Mouse (Mus musculus): ENCODE data around the gene Kcnh1. TPM values are rescaled to one million over a fixed set of nuclear protein-coding genes. Genes with fewer than 3 reads are reported as not detected.

Kcnh1 gene
- polyA plus RNA-seq, 1 experiment from 2014 or later = 0.35 TPM

DNA sequence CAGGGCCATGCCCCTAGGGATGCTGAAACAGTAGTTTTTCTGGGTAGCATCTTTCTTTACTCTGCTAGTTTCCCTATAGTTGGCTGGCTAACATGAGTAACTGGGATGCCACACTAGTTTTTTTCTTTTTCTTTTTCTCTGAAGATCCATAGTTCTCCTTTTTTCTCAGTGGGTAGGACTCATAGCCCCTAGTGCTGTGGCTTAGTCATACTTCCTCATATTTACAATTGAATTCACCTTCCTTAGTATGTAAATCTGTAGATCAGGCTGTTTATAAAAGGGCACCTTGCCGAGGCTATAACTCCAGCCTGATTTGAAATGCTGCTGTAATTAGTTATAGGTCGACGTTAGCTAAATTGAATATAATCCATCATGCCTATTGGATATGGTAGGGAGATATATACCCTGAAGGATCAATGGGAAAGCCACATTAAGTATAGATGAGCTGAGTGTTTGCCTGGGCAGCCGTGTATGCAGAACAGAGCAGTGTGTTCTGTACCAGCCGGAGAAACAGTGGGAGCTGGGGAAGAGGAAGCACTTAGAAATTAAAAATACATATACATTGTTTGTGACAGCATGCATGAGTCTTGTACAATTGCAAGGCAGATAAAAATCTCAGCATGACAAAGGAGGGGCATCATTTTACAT lies 107.0 kb downstream of the Kcnh1 start:
- H3K36me3 ChIP-seq (ENCODE audit: control insufficient read depth, insufficient read depth, low read length) = no peaks in the 10 kb centered on the region
- peaks cover 6% of the 10 kb centered on the region; the same call in 1 of the 2 replicates for H3K4me1 ChIP-seq (ENCODE audit: control insufficient read depth, insufficient read depth, low read length)
- ATAC-seq (ENCODE audit: insufficient number of reproducible peaks, insufficient read depth, low FRiP score, low read depth) = no peak
- H3K9me3 ChIP-seq (ENCODE audit: control insufficient read depth, low read depth, low read length) = no peaks in the 10 kb centered on the region
- H3K27me3 ChIP-seq (ENCODE audit: control insufficient read depth, insufficient read depth, low read length) = no peaks in the 10 kb centered on the region
- H3K9ac ChIP-seq (replicated peaks; ENCODE audit: low read depth, low read length) = no peak overlapping the region
- no peak overlapping the region for H3K27ac ChIP-seq (ENCODE audit: low read length)
- WGBS = 51% methylated on average over 5 of the region's 5 CpGs
- no peak overlapping the region for H3K4me3 ChIP-seq (ENCODE audit: low read depth, low read length)
- no peak overlapping the region for H3K4me2 ChIP-seq (replicated peaks; ENCODE audit: low read depth, low read length)

- no peaks in the 10 kb centered on the region for H3K9me3 ChIP-seq (ENCODE audit: control insufficient read depth, low read depth, low read length)
- H3K4me1 ChIP-seq (ENCODE audit: control insufficient read depth, insufficient read depth, low read length) = peaks cover 6% of the 10 kb centered on the region; the same call in 1 of the 2 replicates
- H3K4me2 ChIP-seq (replicated peaks; ENCODE audit: low read depth, low read length) = no peak overlapping the region
- 58% methylated on average over 7 of the region's 7 CpGs for WGBS
- H3K36me3 ChIP-seq (ENCODE audit: control insufficient read depth, insufficient read depth, low read length) = no peaks in the 10 kb centered on the region
- H3K9ac ChIP-seq (replicated peaks; ENCODE audit: low read depth, low read length) = no peak overlapping the region
- ATAC-seq (ENCODE audit: insufficient number of reproducible peaks, insufficient read depth, low FRiP score, low read depth) = no peak
- no peaks in the 10 kb centered on the region for H3K27me3 ChIP-seq (ENCODE audit: control insufficient read depth, insufficient read depth, low read length)
- no peak overlapping the region for H3K4me3 ChIP-seq (ENCODE audit: low read depth, low read length)
- H3K27ac ChIP-seq (ENCODE audit: low read length) = no peak overlapping the region
Observed at GRCm38 (mm10) chr1:192300417-192300816, 109.8 kb downstream of the Kcnh1 start.

DNA sequence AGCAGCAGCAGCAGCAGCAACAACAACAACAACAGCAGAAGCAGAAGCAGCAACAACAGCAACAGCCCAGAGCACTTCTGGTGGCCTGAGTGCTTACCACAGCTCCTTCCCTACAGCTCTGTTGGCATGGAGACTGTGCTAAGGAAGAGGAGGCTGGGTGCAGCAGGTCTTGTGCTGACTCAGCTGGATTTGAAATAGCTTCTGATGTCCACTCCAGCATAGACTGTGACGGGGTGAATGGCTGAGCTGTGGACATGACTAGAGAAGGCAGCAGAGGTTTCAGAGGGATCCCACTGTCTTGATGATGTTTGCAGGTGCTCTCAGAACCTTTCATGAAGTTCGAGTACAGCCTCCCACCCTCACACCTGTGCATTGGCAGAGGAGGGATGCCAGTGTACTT lies 113.0 kb downstream of the Kcnh1 start:
- H3K4me1 ChIP-seq (ENCODE audit: control insufficient read depth, insufficient read depth, low read length) = peaks cover 6% of the 10 kb centered on the region; the same call in 1 of the 2 replicates
- no peak overlapping the region for H3K27ac ChIP-seq (ENCODE audit: low read length)
- no peaks in the 10 kb centered on the region for H3K36me3 ChIP-seq (ENCODE audit: control insufficient read depth, insufficient read depth, low read length)
- no peak overlapping the region for H3K9ac ChIP-seq (replicated peaks; ENCODE audit: low read depth, low read length)
- 70% methylated on average over 2 of the region's 2 CpGs for WGBS
- H3K4me2 ChIP-seq (replicated peaks; ENCODE audit: low read depth, low read length) = no peak overlapping the region
- ATAC-seq (ENCODE audit: insufficient number of reproducible peaks, insufficient read depth, low FRiP score, low read depth) = no peak
- no peak overlapping the region for H3K4me3 ChIP-seq (ENCODE audit: low read depth, low read length)
- H3K27me3 ChIP-seq (ENCODE audit: control insufficient read depth, insufficient read depth, low read length) = no peaks in the 10 kb centered on the region
- H3K9me3 ChIP-seq (ENCODE audit: control insufficient read depth, low read depth, low read length) = no peaks in the 10 kb centered on the region

DNA sequence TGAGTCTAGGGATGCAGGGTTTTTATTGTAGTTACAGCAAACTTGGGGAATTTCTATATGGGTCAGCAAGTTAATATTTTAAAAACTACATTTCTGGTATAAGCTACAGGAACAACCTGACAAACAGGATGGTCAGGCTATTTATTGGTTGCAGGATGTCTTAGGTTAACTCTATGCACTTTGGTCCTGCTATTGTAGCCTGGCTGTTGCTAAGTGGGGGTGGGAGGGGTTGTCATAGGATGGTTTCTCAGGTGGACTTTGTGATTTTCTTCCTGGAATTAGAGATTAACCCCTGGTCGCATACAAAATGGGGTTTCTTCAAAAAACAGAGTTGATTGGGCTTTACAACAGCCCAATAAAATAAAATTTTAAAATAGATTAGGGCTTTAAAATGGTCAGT lies 114.6 kb downstream of the Kcnh1 start:
- Histone ChIP-seq H3K9ac (replicated peaks; ENCODE audit: low read depth, low read length) (no peak overlapping the region), H3K4me2 (replicated peaks; ENCODE audit: low read depth, low read length) (no peak overlapping the region), H3K9me3 (ENCODE audit: control insufficient read depth, low read depth, low read length) (no peaks in the 10 kb centered on the region), H3K4me3 (ENCODE audit: low read depth, low read length) (no peak overlapping the region), H3K36me3 (ENCODE audit: control insufficient read depth, insufficient read depth, low read length) (no peaks in the 10 kb centered on the region), H3K4me1 (ENCODE audit: control insufficient read depth, insufficient read depth, low read length) (no peaks in the 10 kb centered on the region), H3K27me3 (ENCODE audit: control insufficient read depth, insufficient read depth, low read length) (no peaks in the 10 kb centered on the region), H3K27ac (ENCODE audit: low read length) (no peak overlapping the region)
- ATAC-seq (ENCODE audit: insufficient number of reproducible peaks, insufficient read depth, low FRiP score, low read depth) = no peak
- 87% methylated on average over 1 of the region's 1 CpGs for WGBS

GRCm38 (mm10) chr1:192307055-192307454 lies 116.5 kb downstream of the Kcnh1 start:
- H3K27me3 ChIP-seq (ENCODE audit: control insufficient read depth, insufficient read depth, low read length) = no peaks in the 10 kb centered on the region
- no peaks in the 10 kb centered on the region for H3K36me3 ChIP-seq (ENCODE audit: control insufficient read depth, insufficient read depth, low read length)
- no peak overlapping the region for H3K4me2 ChIP-seq (replicated peaks; ENCODE audit: low read depth, low read length)
- no peak for ATAC-seq (ENCODE audit: insufficient number of reproducible peaks, insufficient read depth, low FRiP score, low read depth)
- H3K9ac ChIP-seq (replicated peaks; ENCODE audit: low read depth, low read length) = no peak overlapping the region
- no peak overlapping the region for H3K4me3 ChIP-seq (ENCODE audit: low read depth, low read length)
- no peaks in the 10 kb centered on the region for H3K4me1 ChIP-seq (ENCODE audit: control insufficient read depth, insufficient read depth, low read length)
- no peaks in the 10 kb centered on the region for H3K9me3 ChIP-seq (ENCODE audit: control insufficient read depth, low read depth, low read length)
- H3K27ac ChIP-seq (ENCODE audit: low read length) = no peak overlapping the region

DNA sequence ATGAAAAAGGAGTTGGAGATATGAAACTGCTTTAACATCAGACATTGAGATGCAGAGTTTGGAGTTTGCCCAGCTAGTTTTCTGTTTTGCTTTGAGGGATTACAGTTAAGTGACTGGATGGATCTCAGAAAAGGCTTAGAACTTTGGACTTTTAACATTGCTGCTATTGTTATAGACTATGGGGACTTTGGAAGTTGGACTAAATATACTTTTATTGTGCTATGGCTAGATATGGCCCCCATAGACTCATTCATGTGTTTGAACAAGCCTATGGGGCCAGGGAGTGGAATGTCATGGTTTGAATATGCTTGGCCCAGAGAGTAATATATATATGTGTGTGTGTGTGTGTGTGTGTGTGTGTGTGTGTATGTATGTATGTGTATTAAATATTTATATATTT lies 120.7 kb downstream of the Kcnh1 start:
- Histone ChIP-seq H3K9me3 (ENCODE audit: control insufficient read depth, low read depth, low read length) (no peaks in the 10 kb centered on the region), H3K4me2 (replicated peaks; ENCODE audit: low read depth, low read length) (no peak overlapping the region), H3K4me3 (ENCODE audit: low read depth, low read length) (no peak overlapping the region), H3K36me3 (ENCODE audit: control insufficient read depth, insufficient read depth, low read length) (no peaks in the 10 kb centered on the region), H3K27ac (ENCODE audit: low read length) (no peak overlapping the region), H3K27me3 (ENCODE audit: control insufficient read depth, insufficient read depth, low read length) (no peaks in the 10 kb centered on the region), H3K9ac (replicated peaks; ENCODE audit: low read depth, low read length) (no peak overlapping the region), H3K4me1 (ENCODE audit: control insufficient read depth, insufficient read depth, low read length) (no peaks in the 10 kb centered on the region; the same call in 1 of the 2 replicates)
- ATAC-seq (ENCODE audit: insufficient number of reproducible peaks, insufficient read depth, low FRiP score, low read depth) = no peak

DNA sequence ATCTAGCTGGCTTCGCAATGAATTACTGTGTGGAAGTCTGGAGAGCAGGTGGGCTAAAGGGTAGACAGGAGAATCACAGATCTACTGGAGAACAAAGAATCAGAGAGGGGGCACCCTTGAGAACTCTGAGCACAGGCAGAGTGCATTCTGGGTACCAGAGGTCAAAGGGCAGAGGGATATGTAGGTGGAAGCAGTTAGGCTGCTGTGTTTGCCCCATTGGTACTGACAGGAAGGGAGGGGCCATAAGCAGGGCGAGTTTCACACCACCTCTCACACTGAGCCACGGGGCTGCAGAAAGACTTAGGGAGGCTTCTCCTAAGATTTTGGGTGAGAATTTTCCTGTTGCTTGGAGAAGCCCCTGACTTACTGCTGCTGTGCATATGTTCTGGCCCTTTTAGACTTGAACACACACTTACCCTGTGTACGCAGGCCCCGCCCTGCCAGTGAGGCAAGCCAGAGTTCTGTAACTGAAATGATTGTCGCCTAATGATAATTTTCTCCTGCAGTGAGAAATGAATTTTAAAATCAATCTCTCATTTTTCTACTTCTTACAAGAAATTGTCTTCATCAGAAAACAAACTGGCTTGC lies 121.4 kb downstream of the Kcnh1 start:
- H3K4me2 ChIP-seq (replicated peaks; ENCODE audit: low read depth, low read length) = no peak overlapping the region
- WGBS = 59% methylated on average over 6 of the region's 6 CpGs
- no peak overlapping the region for H3K27ac ChIP-seq (ENCODE audit: low read length)
- ATAC-seq (ENCODE audit: insufficient number of reproducible peaks, insufficient read depth, low FRiP score, low read depth) = no peak
- no peaks in the 10 kb centered on the region for H3K9me3 ChIP-seq (ENCODE audit: control insufficient read depth, low read depth, low read length)
- H3K4me3 ChIP-seq (ENCODE audit: low read depth, low read length) = no peak overlapping the region
- no peaks in the 10 kb centered on the region for H3K36me3 ChIP-seq (ENCODE audit: control insufficient read depth, insufficient read depth, low read length)
- no peaks in the 10 kb centered on the region; the same call in 1 of the 2 replicates for H3K4me1 ChIP-seq (ENCODE audit: control insufficient read depth, insufficient read depth, low read length)
- H3K27me3 ChIP-seq (ENCODE audit: control insufficient read depth, insufficient read depth, low read length) = no peaks in the 10 kb centered on the region
- H3K9ac ChIP-seq (replicated peaks; ENCODE audit: low read depth, low read length) = no peak overlapping the region

DNA sequence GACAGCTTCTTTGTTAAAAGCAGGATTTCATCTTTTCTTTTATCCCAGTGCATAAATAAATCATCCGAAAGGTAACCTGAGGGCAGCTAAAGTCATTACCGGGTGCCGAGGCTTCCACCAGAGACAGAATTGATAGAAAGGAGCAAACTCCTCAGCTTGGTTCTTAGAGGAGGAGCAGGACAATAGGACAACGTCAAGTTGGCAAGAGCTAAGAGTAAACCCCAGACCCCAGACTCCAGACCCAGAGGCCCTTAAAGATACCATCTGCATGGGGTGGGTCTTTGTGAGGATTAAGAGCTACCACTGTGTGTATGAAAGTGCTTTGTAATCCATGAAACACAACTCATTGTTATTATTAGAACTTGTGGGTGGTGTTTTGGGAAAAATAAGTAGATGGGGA lies 121.9 kb downstream of the Kcnh1 start:
- Histone ChIP-seq H3K4me1 (ENCODE audit: control insufficient read depth, insufficient read depth, low read length) (no peaks in the 10 kb centered on the region; the same call in 1 of the 2 replicates), H3K9me3 (ENCODE audit: control insufficient read depth, low read depth, low read length) (no peaks in the 10 kb centered on the region), H3K4me2 (replicated peaks; ENCODE audit: low read depth, low read length) (no peak overlapping the region), H3K36me3 (ENCODE audit: control insufficient read depth, insufficient read depth, low read length) (no peaks in the 10 kb centered on the region), H3K4me3 (ENCODE audit: low read depth, low read length) (no peak overlapping the region), H3K27ac (ENCODE audit: low read length) (no peak overlapping the region), H3K27me3 (ENCODE audit: control insufficient read depth, insufficient read depth, low read length) (no peaks in the 10 kb centered on the region), H3K9ac (replicated peaks; ENCODE audit: low read depth, low read length) (no peak overlapping the region)
- ATAC-seq (ENCODE audit: insufficient number of reproducible peaks, insufficient read depth, low FRiP score, low read depth) = no peak
- 33% methylated on average over 4 of the region's 4 CpGs for WGBS

DNA sequence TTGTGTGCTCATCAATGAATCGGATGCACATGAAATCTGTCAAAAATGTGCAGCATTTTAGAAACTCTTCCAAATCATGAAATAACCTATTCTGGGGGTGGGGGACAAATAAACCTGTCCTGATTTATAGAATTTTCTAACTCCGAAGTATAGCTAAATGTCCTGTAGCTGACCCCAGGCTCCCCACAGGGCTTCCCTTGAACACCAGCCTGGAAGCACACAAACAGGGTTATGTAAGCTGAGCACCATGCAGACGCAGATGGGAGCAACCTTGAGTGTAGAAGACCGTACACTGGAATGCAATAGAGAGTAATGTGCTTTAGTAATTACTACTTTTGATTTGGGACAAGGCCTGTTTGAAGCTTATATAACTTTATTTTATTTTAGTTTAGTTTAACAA lies 122.4 kb downstream of the Kcnh1 start:
- no peak overlapping the region for H3K9ac ChIP-seq (replicated peaks; ENCODE audit: low read depth, low read length)
- no peaks in the 10 kb centered on the region for H3K9me3 ChIP-seq (ENCODE audit: control insufficient read depth, low read depth, low read length)
- H3K36me3 ChIP-seq (ENCODE audit: control insufficient read depth, insufficient read depth, low read length) = no peaks in the 10 kb centered on the region
- H3K4me2 ChIP-seq (replicated peaks; ENCODE audit: low read depth, low read length) = no peak overlapping the region
- H3K4me3 ChIP-seq (ENCODE audit: low read depth, low read length) = no peak overlapping the region
- no peaks in the 10 kb centered on the region; the same call in 1 of the 2 replicates for H3K4me1 ChIP-seq (ENCODE audit: control insufficient read depth, insufficient read depth, low read length)
- no peaks in the 10 kb centered on the region for H3K27me3 ChIP-seq (ENCODE audit: control insufficient read depth, insufficient read depth, low read length)
- 60% methylated on average over 4 of the region's 4 CpGs for WGBS
- no peak overlapping the region for H3K27ac ChIP-seq (ENCODE audit: low read length)
- ATAC-seq (ENCODE audit: insufficient number of reproducible peaks, insufficient read depth, low FRiP score, low read depth) = no peak
